Mouse (Mus musculus) neural tube, embryonic 15.5 days (tissue): ENCODE measurements around the gene Kcnk2. TPM values are rescaled to one million over a fixed set of nuclear protein-coding genes. Genes with fewer than 3 reads are reported as not detected.
A peak's percentile ranks its signal among the peaks of the same experiment; 100 is the strongest.

ENCODE experiments used
- ATAC-seq: fragments of 200-750 bp; cut with Nextera tagmentation; 2 replicates; pipeline ENCODE4 v1.8.0; 2017; ENCODE audit warnings: mild to moderate bottlenecking, moderate TSS enrichment, moderate library complexity; ENCODE audit not compliant: low FRiP score
- H3K27ac ChIP-seq: fragments of 300-500 bp; sonication (generic); replicated peaks from 2 replicates; pipeline ENCODE4 v1.5.1; 2015; ENCODE audit warnings: mild to moderate bottlenecking, inconsistent platforms
- H3K27me3 ChIP-seq: fragments of 300-500 bp; sonication (generic); replicated peaks from 2 replicates; pipeline ENCODE4 v1.6.1; 2015; ENCODE audit warnings: inconsistent platforms
- H3K36me3 ChIP-seq: fragments of 300-500 bp; sonication (generic); 2 replicates; pipeline ENCODE4 v1.6.1; 2015; ENCODE audit warnings: inconsistent platforms
- H3K4me1 ChIP-seq: fragments of 300-500 bp; sonication (generic); 2 replicates; pipeline ENCODE4 v1.6.1; 2015; ENCODE audit warnings: inconsistent platforms
- H3K4me2 ChIP-seq: fragments of 300-500 bp; sonication (generic); 2 replicates; pipeline ENCODE4 v1.6.1; 2015; ENCODE audit warnings: inconsistent platforms, mild to moderate bottlenecking, moderate library complexity
- H3K4me3 ChIP-seq: fragments of 300-500 bp; sonication (generic); replicated peaks from 2 replicates; pipeline ENCODE4 v1.5.1; 2015; ENCODE audit warnings: mild to moderate bottlenecking, inconsistent platforms
- H3K9ac ChIP-seq: fragments of 300-500 bp; sonication (generic); replicated peaks from 2 replicates; pipeline ENCODE4 v1.6.1; 2015; ENCODE audit warnings: mild to moderate bottlenecking, inconsistent platforms
- H3K9me3 ChIP-seq: fragments of 300-500 bp; sonication (generic); replicated peaks from 2 replicates; pipeline ENCODE4 v1.6.1; 2016; ENCODE audit warnings: inconsistent platforms
- WGBS: fragments of 180-500 bp; shearing (Covaris S2); methylation state at CpG from one replicate; pipeline ENCODE4 v1.1.7; 2015; ENCODE audit warnings: mixed read lengths; 5-methylcytosine and 5-hydroxymethylcytosine counted together
- polyA plus RNA-seq: library from polyadenylated mRNA; unstranded; fragments of >200 nt; fragmentation: Nextera tagmentation; extraction: Ambion mirVana; gene quantifications from 2 replicates; pipeline ENCODE4 v1.2.1, GENCODE M21; 2015

Gene Kcnk2
- 16.6 and 17.0 TPM in 2 replicates for polyA plus RNA-seq

- no peaks in the 10 kb centered on the region for H3K9me3 ChIP-seq
- peaks cover 6% of the 10 kb centered on the region; the same call in 1 of the 2 replicates for H3K4me1 ChIP-seq
- no peak within 1 kb of the TSS for H3K27ac ChIP-seq
- H3K9ac ChIP-seq: no peak within 1 kb of the TSS
- no peaks in the 10 kb centered on the region for H3K36me3 ChIP-seq
- H3K4me3 ChIP-seq: no peak within 1 kb of the TSS
- no peaks in the 10 kb centered on the region for H3K27me3 ChIP-seq
- H3K4me2 ChIP-seq: no peak within 1 kb of the TSS
- 55% methylated on average over 14 of the region's 14 CpGs for WGBS
- no peak for ATAC-seq
These were observed at the start of gene Kcnk2 for GRCm38 (mm10) chr1:189402223-189402943. Gene Kcnk2, minus strand, starts transcription at chr1:189402273.

DNA sequence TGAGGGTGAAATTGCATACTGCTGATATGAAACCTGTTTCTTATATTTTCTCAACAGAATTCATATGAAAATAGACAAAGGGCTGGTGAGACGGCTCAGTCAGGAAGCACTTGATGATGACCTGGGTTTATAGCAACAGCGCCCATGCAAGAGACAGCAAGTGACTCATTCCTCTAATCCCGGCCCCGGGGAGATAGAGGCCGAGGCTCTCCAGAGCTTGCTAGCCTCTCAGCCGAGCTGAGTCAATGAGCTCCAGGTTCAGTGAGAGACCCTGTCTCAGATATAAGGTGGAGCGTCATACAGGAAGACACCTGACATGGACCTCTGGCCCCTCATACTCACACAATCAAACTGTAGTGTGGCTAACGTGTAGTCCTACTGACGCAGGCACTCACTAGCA, 38.7 kb upstream of the Kcnk2 start:
- H3K4me3 ChIP-seq: no peak overlapping the region
- no peak overlapping the region for H3K9ac ChIP-seq
- 86% methylated on average over 9 of the region's 9 CpGs for WGBS
- no peak overlapping the region for H3K27ac ChIP-seq
- H3K9me3 ChIP-seq: no peaks in the 10 kb centered on the region
- no peak for ATAC-seq
- H3K4me2 ChIP-seq: no peak overlapping the region
- no peaks in the 10 kb centered on the region for H3K27me3 ChIP-seq
- H3K36me3 ChIP-seq: no peaks in the 10 kb centered on the region
- H3K4me1 ChIP-seq: peaks cover 3% of the 10 kb centered on the region; the same call in 1 of the 2 replicates

DNA sequence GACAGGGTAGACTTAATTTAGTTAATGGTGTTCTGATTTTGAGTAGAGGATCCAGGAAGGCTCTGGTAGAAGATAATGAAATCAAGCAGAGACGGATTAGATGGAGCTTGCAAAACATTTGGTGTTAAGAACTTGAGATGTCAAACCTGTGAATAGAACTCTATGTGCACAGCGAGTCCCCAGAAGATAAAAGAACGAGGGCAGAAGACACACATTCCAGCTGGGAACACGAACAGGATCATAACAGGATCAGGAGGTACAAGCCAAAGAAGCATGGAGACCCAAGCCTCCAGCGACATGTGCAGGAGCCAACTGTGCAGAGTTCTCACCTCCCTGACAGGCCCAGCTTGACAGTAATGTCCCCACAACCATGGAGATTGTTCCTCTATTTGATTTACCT, 35.1 kb upstream of the Kcnk2 start:
- ATAC-seq: no peak
- H3K9ac ChIP-seq: no peak overlapping the region
- 84% methylated on average over 5 of the region's 5 CpGs for WGBS
- peaks cover 3% of the 10 kb centered on the region; the same call in 1 of the 2 replicates for H3K4me1 ChIP-seq
- no peak overlapping the region for H3K4me3 ChIP-seq
- H3K36me3 ChIP-seq: no peaks in the 10 kb centered on the region
- H3K4me2 ChIP-seq: no peak overlapping the region
- no peaks in the 10 kb centered on the region for H3K9me3 ChIP-seq
- no peaks in the 10 kb centered on the region for H3K27me3 ChIP-seq
- H3K27ac ChIP-seq: no peak overlapping the region

GRCm38 (mm10) chr1:189435452-189435851, 33.4 kb upstream of the Kcnk2 start:
- Histone ChIP-seq H3K4me1 (peaks cover 3% of the 10 kb centered on the region; the same call in 1 of the 2 replicates), H3K4me2 (no peak overlapping the region), H3K27ac (no peak overlapping the region), H3K9me3 (no peaks in the 10 kb centered on the region), H3K9ac (no peak overlapping the region), H3K36me3 (no peaks in the 10 kb centered on the region), H3K4me3 (no peak overlapping the region), H3K27me3 (no peaks in the 10 kb centered on the region)
- ATAC-seq: no peak
- WGBS: 90% methylated on average over 10 of the region's 10 CpGs

- Histone ChIP-seq H3K9me3 (no peaks in the 10 kb centered on the region), H3K4me2 (no peak overlapping the region), H3K36me3 (no peaks in the 10 kb centered on the region), H3K4me1 (no peaks in the 10 kb centered on the region), H3K9ac (no peak overlapping the region), H3K27ac (no peak overlapping the region), H3K27me3 (no peaks in the 10 kb centered on the region), H3K4me3 (no peak overlapping the region)
- no peak for ATAC-seq
- WGBS: 41% methylated on average over 5 of the region's 5 CpGs
These were observed 29.4 kb upstream of the Kcnk2 start for GRCm38 (mm10) chr1:189431479-189431878.

GRCm38 (mm10) chr1:189430534-189430933, 28.5 kb upstream of the Kcnk2 start:
- Histone ChIP-seq H3K4me1 (no peaks in the 10 kb centered on the region), H3K9ac (no peak overlapping the region), H3K4me3 (no peak overlapping the region), H3K36me3 (no peaks in the 10 kb centered on the region), H3K4me2 (no peak overlapping the region), H3K9me3 (no peaks in the 10 kb centered on the region), H3K27me3 (no peaks in the 10 kb centered on the region), H3K27ac (no peak overlapping the region)
- no peak for ATAC-seq
- 34% methylated on average over 4 of the region's 4 CpGs for WGBS

GRCm38 (mm10) chr1:189429566-189429965, 27.5 kb upstream of the Kcnk2 start:
- Histone ChIP-seq H3K4me2 (no peak overlapping the region), H3K27ac (0 out of 2 replicates have a peak overlapping the region, but pooled peaks have one; percentile 24), H3K9me3 (no peaks in the 10 kb centered on the region), H3K36me3 (no peaks in the 10 kb centered on the region), H3K4me3 (no peak overlapping the region), H3K27me3 (no peaks in the 10 kb centered on the region), H3K4me1 (no peaks in the 10 kb centered on the region), H3K9ac (no peak overlapping the region)
- no peak for ATAC-seq
- WGBS: 59% methylated on average over 10 of the region's 10 CpGs

- Histone ChIP-seq H3K4me2 (no peak overlapping the region), H3K4me3 (no peak overlapping the region), H3K27ac (no peak overlapping the region), H3K27me3 (no peaks in the 10 kb centered on the region), H3K9me3 (no peaks in the 10 kb centered on the region), H3K9ac (no peak overlapping the region), H3K4me1 (no peaks in the 10 kb centered on the region), H3K36me3 (no peaks in the 10 kb centered on the region)
- ATAC-seq: no peak
- 79% methylated on average over 11 of the region's 11 CpGs for WGBS
These were observed 24.2 kb upstream of the Kcnk2 start for GRCm38 (mm10) chr1:189426252-189426651.

- no peak for ATAC-seq
- H3K27me3 ChIP-seq: no peaks in the 10 kb centered on the region
- H3K9ac ChIP-seq: no peak overlapping the region
- no peaks in the 10 kb centered on the region for H3K36me3 ChIP-seq
- H3K4me2 ChIP-seq: no peak overlapping the region
- H3K9me3 ChIP-seq: no peaks in the 10 kb centered on the region
- 55% methylated on average over 1 of the region's 1 CpGs for WGBS
- H3K4me3 ChIP-seq: no peak overlapping the region
- no peak overlapping the region for H3K27ac ChIP-seq
- no peaks in the 10 kb centered on the region for H3K4me1 ChIP-seq
These were observed 17.8 kb upstream of the Kcnk2 start for GRCm38 (mm10) chr1:189419914-189420313.

GRCm38 (mm10) chr1:189409906-189410305, 7.8 kb upstream of the Kcnk2 start:
- ATAC-seq: no peak
- H3K27me3 ChIP-seq: no peaks in the 10 kb centered on the region
- H3K4me3 ChIP-seq: no peak overlapping the region
- H3K4me2 ChIP-seq: no peak overlapping the region
- no peak overlapping the region for H3K27ac ChIP-seq
- H3K9ac ChIP-seq: no peak overlapping the region
- 93% methylated on average over 6 of the region's 6 CpGs for WGBS
- no peaks in the 10 kb centered on the region for H3K36me3 ChIP-seq
- peaks cover 6% of the 10 kb centered on the region; the same call in 1 of the 2 replicates for H3K4me1 ChIP-seq
- no peaks in the 10 kb centered on the region for H3K9me3 ChIP-seq

- 89% methylated on average over 10 of the region's 10 CpGs for WGBS
These were observed 3.1 kb upstream of the Kcnk2 start for GRCm38 (mm10) chr1:189405221-189405620.

GRCm38 (mm10) chr1:189403546-189403945, 1.5 kb upstream of the Kcnk2 start:
- Histone ChIP-seq H3K9ac (no peak overlapping the region), H3K4me2 (no peak overlapping the region), H3K4me1 (peaks cover 6% of the 10 kb centered on the region; the same call in 1 of the 2 replicates), H3K36me3 (no peaks in the 10 kb centered on the region), H3K27ac (no peak overlapping the region), H3K27me3 (no peaks in the 10 kb centered on the region), H3K4me3 (no peak overlapping the region), H3K9me3 (no peaks in the 10 kb centered on the region)
- WGBS: 78% methylated on average over 6 of the region's 6 CpGs
- ATAC-seq: no peak

More at GRCm38 (mm10) chr1:189405221-189405620, 3.1 kb upstream of the Kcnk2 start:
- H3K36me3 ChIP-seq: no peaks in the 10 kb centered on the region
- no peaks in the 10 kb centered on the region for H3K9me3 ChIP-seq
- no peak for ATAC-seq
- H3K27me3 ChIP-seq: no peaks in the 10 kb centered on the region
- H3K4me3 ChIP-seq: no peak overlapping the region
- H3K27ac ChIP-seq: no peak overlapping the region
- H3K9ac ChIP-seq: no peak overlapping the region
- peaks cover 6% of the 10 kb centered on the region; the same call in 1 of the 2 replicates for H3K4me1 ChIP-seq
- H3K4me2 ChIP-seq: no peak overlapping the region
